Mouse (Mus musculus) hindbrain, embryonic 12.5 days (tissue): ENCODE measurements at regions not wholly inside any gene's neighbourhood (a gene's known extent, or its start where the extent isn't known, plus 50 kb on each side); places are given as distances from the start of the nearest gene placed in this dataset.

Experiments
- ATAC-seq: fragments of 200-750 bp; cut with Nextera tagmentation; 2 replicates; pipeline ENCODE4 v1.8.0; 2017; ENCODE audit warnings: moderate TSS enrichment; ENCODE audit not compliant: low FRiP score
- H3K27ac ChIP-seq: fragments of 300-500 bp; sonication (generic); 2 replicates; pipeline ENCODE4 v1.5.1; 2016; ENCODE audit warnings: mild to moderate bottlenecking
- H3K27me3 ChIP-seq: fragments of 300-500 bp; sonication (generic); 2 replicates; pipeline ENCODE4 v1.6.1; 2016; ENCODE audit warnings: mild to moderate bottlenecking
- H3K36me3 ChIP-seq: fragments of 300-500 bp; sonication (generic); 2 replicates; pipeline ENCODE4 v1.6.1; 2016; ENCODE audit warnings: mild to moderate bottlenecking
- H3K4me1 ChIP-seq: fragments of 300-500 bp; sonication (generic); 2 replicates; pipeline ENCODE4 v1.6.1; 2016
- H3K4me2 ChIP-seq: fragments of 300-500 bp; sonication (generic); replicated peaks from 2 replicates; pipeline ENCODE4 v1.6.1; 2016; ENCODE audit warnings: mild to moderate bottlenecking
- H3K4me3 ChIP-seq: fragments of 300-500 bp; sonication (generic); 2 replicates; pipeline ENCODE4 v1.5.1; 2016; ENCODE audit warnings: mild to moderate bottlenecking
- H3K9ac ChIP-seq: fragments of 300-500 bp; sonication (generic); 2 replicates; pipeline ENCODE4 v1.6.1; 2016; ENCODE audit warnings: mild to moderate bottlenecking, moderate library complexity
- H3K9me3 ChIP-seq: fragments of 300-500 bp; sonication (generic); replicated peaks from 2 replicates; pipeline ENCODE4 v1.6.1; 2016; ENCODE audit warnings: mild to moderate bottlenecking
- WGBS: fragments of 180-500 bp; shearing (Covaris S2); methylation state at CpG from one replicate; pipeline ENCODE4 v1.1.7; 2016; 5-methylcytosine and 5-hydroxymethylcytosine counted together

DNA sequence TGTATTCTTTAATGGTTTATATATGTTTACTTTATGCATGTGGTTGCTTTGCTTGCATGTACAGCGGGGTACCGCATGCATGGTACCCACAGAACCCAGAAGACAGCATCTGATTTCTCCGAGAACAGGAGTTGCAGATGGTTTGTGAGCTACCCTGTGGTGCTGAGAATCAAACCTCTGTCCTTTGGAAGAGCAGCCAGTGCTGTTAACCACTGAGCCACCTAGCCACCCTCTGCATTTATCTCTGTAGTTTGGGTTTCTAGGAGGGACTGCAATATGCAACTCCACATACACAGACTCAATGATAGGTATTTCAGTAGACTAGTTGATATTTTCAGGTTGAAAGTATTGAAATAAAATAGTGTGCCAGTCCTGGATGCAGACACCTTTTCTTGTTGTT is 134.4 kb downstream of the Tex36 start:
- no peaks in the 10 kb centered on the region; the same call in 1 of the 2 replicates for H3K4me1 ChIP-seq
- no peak overlapping the region for H3K4me2 ChIP-seq
- H3K9me3 ChIP-seq, result peaks cover 7% of the 10 kb centered on the region; the same call in 1 of the 2 replicates
- no peak overlapping the region for H3K4me3 ChIP-seq
- WGBS, result 93% methylated on average over 3 of the region's 3 CpGs
- H3K27ac ChIP-seq, result no peak overlapping the region
- no peaks in the 10 kb centered on the region for H3K27me3 ChIP-seq
- no peak for ATAC-seq
- H3K36me3 ChIP-seq, result no peaks in the 10 kb centered on the region
- H3K9ac ChIP-seq, result no peak overlapping the region

DNA sequence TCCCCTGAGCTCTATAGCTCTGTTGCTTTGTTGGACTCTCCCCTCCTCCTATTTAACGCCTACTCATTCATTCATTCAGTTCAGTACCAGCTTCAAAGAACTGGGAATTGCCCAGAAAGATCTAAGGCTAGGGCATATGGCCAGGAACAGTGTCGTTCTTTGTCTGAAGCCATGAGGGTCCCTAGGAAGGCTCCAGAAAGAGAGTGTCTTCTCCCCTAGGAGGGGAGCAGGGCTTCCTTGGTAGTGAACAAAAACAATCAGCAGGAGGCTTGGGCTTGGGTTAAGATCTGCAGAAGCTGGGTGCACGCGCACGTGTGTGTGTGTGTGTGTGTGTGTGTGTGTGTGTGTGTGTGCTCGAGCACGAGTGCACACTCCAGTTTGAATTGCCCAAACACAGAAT is 142.7 kb downstream of the Tex36 start:
- no peak for ATAC-seq
- 56% methylated on average over 7 of the region's 7 CpGs for WGBS
- Histone ChIP-seq H3K4me1 (peaks cover 14% of the 10 kb centered on the region), H3K36me3 (no peaks in the 10 kb centered on the region), H3K27me3 (no peaks in the 10 kb centered on the region), H3K4me3 (no peak overlapping the region), H3K4me2 (no peak overlapping the region), H3K9ac (no peak overlapping the region), H3K27ac (no peak overlapping the region), H3K9me3 (peaks cover 7% of the 10 kb centered on the region; the same call in 1 of the 2 replicates)

GRCm38 (mm10) chr7:133457436-133458324 is 144.3 kb downstream of the Tex36 start:
- H3K4me1 ChIP-seq, result peaks cover 14% of the 10 kb centered on the region
- 56% methylated on average over 16 of the region's 16 CpGs for WGBS
- H3K36me3 ChIP-seq, result no peaks in the 10 kb centered on the region
- ATAC-seq, result no peak
- H3K9me3 ChIP-seq, result no peaks in the 10 kb centered on the region
- no peak overlapping the region for H3K4me2 ChIP-seq
- no peak overlapping the region for H3K9ac ChIP-seq
- H3K4me3 ChIP-seq, result no peak overlapping the region
- H3K27ac ChIP-seq, result no peak overlapping the region
- H3K27me3 ChIP-seq, result no peaks in the 10 kb centered on the region

DNA sequence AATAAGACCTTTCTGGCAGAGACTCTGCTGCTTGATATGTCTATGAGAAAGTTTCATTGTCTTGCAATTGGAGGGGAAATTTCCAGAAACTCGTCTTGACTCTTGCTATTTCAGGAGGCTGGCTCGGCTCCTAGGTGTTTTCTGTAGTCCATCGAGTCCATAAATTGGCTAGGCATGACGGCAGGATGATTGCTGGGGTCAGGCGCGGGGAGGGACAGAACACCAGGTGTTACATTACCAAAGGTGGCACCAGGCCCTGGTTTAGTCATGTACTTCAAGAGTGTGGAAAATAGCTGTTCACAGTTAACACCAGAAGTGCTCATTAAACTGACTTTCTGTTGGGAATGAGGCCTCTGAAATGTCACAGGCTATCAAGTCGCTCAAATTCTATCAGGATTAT is 151.7 kb downstream of the Tex36 start:
- WGBS, result 84% methylated on average over 7 of the region's 7 CpGs
- no peak overlapping the region for H3K9ac ChIP-seq
- no peak for ATAC-seq

DNA sequence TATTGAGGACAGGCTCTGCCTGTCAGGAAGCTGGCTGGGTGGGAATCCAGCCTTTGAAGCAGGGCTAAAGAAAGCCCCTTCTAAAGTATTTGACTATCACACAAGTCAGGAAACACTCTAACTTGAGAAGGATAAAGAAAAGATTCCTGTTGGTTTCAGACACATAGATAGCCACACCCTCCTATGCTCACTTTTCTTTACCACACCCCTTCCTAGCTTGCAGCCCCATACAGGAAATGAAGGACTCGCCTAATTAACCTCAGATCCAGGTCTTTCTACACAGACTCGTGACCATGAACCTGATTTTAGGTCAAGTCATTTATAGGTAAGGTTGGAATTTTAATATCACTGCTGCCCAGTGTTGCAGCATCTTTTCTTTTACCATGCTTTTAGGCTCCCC is 154.9 kb downstream of the Tex36 start:
- no peaks in the 10 kb centered on the region for H3K4me1 ChIP-seq
- no peak overlapping the region for H3K9ac ChIP-seq
- 51% methylated on average over 2 of the region's 2 CpGs for WGBS
- no peaks in the 10 kb centered on the region for H3K27me3 ChIP-seq
- H3K4me3 ChIP-seq, result no peak overlapping the region
- no peak overlapping the region for H3K4me2 ChIP-seq
- ATAC-seq, result no peak
- no peaks in the 10 kb centered on the region for H3K9me3 ChIP-seq
- H3K36me3 ChIP-seq, result no peaks in the 10 kb centered on the region
- H3K27ac ChIP-seq, result no peak overlapping the region

More for the DNA sequence above, 151.7 kb downstream of the Tex36 start:
- no peaks in the 10 kb centered on the region for H3K4me1 ChIP-seq
- no peaks in the 10 kb centered on the region for H3K36me3 ChIP-seq
- no peak overlapping the region for H3K27ac ChIP-seq
- H3K4me3 ChIP-seq, result no peak overlapping the region
- H3K9me3 ChIP-seq, result no peaks in the 10 kb centered on the region
- no peaks in the 10 kb centered on the region for H3K27me3 ChIP-seq
- no peak overlapping the region for H3K4me2 ChIP-seq

DNA sequence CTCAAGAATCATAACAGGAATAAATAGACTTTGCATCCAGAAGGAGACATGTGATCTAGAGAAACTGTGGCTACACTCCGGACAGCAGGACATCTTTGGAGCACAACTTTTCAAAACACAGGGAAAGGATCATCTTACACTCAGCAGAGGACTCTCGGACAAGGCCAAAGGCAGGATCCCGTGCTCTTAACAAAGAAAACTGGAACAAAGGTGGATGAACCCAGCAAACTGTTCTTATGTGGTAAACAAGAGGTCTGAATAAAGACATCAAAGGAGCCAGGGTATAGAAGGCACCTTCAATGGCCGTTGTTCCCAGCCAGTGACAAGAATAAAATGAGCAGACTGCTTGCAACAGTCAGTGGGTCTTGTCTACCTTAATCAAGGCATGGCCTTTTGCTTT is 160.3 kb downstream of the Tex36 start:
- no peaks in the 10 kb centered on the region for H3K9me3 ChIP-seq
- no peaks in the 10 kb centered on the region for H3K36me3 ChIP-seq
- no peak overlapping the region for H3K27ac ChIP-seq
- no peak overlapping the region for H3K4me3 ChIP-seq
- no peaks in the 10 kb centered on the region for H3K27me3 ChIP-seq
- H3K4me2 ChIP-seq, result no peak overlapping the region
- ATAC-seq, result no peak
- 9% methylated on average over 4 of the region's 4 CpGs for WGBS
- H3K4me1 ChIP-seq, result peaks cover 27% of the 10 kb centered on the region
- H3K9ac ChIP-seq, result no peak overlapping the region

GRCm38 (mm10) chr7:133441169-133441568 is 160.8 kb downstream of the Tex36 start:
- H3K27ac ChIP-seq, result no peak overlapping the region
- no peaks in the 10 kb centered on the region for H3K27me3 ChIP-seq
- H3K9me3 ChIP-seq, result no peaks in the 10 kb centered on the region
- ATAC-seq, result no peak
- 0 out of 2 replicates have a peak overlapping the region, but pooled peaks have one; percentile 7 for H3K4me2 ChIP-seq
- H3K9ac ChIP-seq, result no peak overlapping the region
- WGBS, result 55% methylated on average over 6 of the region's 6 CpGs
- H3K4me3 ChIP-seq, result no peak overlapping the region
- no peaks in the 10 kb centered on the region for H3K36me3 ChIP-seq
- peaks cover 27% of the 10 kb centered on the region for H3K4me1 ChIP-seq

GRCm38 (mm10) chr7:133440711-133441110 is 161.2 kb downstream of the Tex36 start:
- Histone ChIP-seq H3K4me3 (no peak overlapping the region), H3K9ac (no peak overlapping the region), H3K27ac (no peak overlapping the region), H3K4me1 (peaks cover 27% of the 10 kb centered on the region), H3K27me3 (no peaks in the 10 kb centered on the region), H3K36me3 (no peaks in the 10 kb centered on the region), H3K9me3 (no peaks in the 10 kb centered on the region), H3K4me2 (0 out of 2 replicates have a peak overlapping the region, but pooled peaks have one; percentile 7)
- no peak for ATAC-seq
- WGBS, result 33% methylated on average over 12 of the region's 12 CpGs

GRCm38 (mm10) chr7:133440086-133440485 is 161.9 kb downstream of the Tex36 start:
- H3K4me1 ChIP-seq, result peaks cover 29% of the 10 kb centered on the region
- H3K27me3 ChIP-seq, result no peaks in the 10 kb centered on the region
- no peak for ATAC-seq
- no peaks in the 10 kb centered on the region for H3K9me3 ChIP-seq
- H3K36me3 ChIP-seq, result no peaks in the 10 kb centered on the region
- no peak overlapping the region for H3K4me3 ChIP-seq
- no peak overlapping the region for H3K9ac ChIP-seq
- WGBS, result 78% methylated on average over 6 of the region's 6 CpGs
- no peak overlapping the region for H3K4me2 ChIP-seq
- no peak overlapping the region for H3K27ac ChIP-seq

DNA sequence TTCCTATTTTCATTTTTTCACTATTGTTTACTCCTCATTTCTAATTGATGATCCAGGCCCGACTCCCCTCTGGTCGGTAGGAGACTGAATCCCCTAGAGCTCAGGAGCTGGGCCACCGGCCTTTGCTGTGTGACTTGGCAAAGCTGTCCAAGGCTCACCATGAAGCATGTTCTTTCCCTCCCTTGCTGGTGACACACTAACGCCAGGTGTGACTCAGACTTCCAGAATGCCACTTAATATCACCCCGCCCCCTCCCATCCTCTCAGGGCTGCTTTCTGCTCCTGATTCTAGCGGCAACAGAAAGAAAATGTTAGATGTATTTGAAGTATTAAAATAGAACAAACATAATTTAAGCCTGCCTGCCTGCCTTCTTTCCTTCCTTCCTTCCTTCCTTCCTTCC is 163.3 kb downstream of the Tex36 start:
- Histone ChIP-seq H3K27me3 (no peaks in the 10 kb centered on the region), H3K4me1 (peaks cover 29% of the 10 kb centered on the region), H3K9me3 (no peaks in the 10 kb centered on the region), H3K36me3 (no peaks in the 10 kb centered on the region), H3K9ac (no peak overlapping the region), H3K4me2 (no peak overlapping the region), H3K27ac (no peak overlapping the region), H3K4me3 (no peak overlapping the region)
- no peak for ATAC-seq
- WGBS, result 64% methylated on average over 6 of the region's 6 CpGs

DNA sequence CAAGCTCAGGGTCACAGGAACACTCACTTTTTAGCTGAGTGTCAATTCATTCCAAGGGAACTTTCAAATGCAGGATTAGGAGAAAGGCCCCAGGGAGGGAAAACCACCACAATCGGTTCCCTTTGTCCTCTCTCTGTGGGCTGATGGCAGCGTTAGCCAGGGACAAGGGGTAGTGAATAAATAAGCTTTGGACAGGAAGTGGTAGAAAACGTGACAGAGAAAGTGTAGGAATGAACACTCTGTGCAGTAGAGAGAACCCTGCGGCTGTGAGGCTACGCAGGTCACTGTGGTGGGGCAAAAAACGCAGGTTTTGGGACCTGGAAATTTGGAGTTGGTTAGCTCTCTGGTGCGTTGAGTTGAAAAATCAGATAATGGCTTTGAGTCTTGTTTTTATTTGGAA is 164.1 kb downstream of the Tex36 start:
- no peaks in the 10 kb centered on the region for H3K27me3 ChIP-seq
- 9% methylated on average over 7 of the region's 7 CpGs for WGBS
- no peak overlapping the region for H3K9ac ChIP-seq
- H3K4me3 ChIP-seq, result no peak overlapping the region
- H3K4me2 ChIP-seq, result no peak overlapping the region
- H3K9me3 ChIP-seq, result no peaks in the 10 kb centered on the region
- H3K4me1 ChIP-seq, result peaks cover 29% of the 10 kb centered on the region
- no peaks in the 10 kb centered on the region for H3K36me3 ChIP-seq
- H3K27ac ChIP-seq, result no peak overlapping the region
- ATAC-seq, result no peak

DNA sequence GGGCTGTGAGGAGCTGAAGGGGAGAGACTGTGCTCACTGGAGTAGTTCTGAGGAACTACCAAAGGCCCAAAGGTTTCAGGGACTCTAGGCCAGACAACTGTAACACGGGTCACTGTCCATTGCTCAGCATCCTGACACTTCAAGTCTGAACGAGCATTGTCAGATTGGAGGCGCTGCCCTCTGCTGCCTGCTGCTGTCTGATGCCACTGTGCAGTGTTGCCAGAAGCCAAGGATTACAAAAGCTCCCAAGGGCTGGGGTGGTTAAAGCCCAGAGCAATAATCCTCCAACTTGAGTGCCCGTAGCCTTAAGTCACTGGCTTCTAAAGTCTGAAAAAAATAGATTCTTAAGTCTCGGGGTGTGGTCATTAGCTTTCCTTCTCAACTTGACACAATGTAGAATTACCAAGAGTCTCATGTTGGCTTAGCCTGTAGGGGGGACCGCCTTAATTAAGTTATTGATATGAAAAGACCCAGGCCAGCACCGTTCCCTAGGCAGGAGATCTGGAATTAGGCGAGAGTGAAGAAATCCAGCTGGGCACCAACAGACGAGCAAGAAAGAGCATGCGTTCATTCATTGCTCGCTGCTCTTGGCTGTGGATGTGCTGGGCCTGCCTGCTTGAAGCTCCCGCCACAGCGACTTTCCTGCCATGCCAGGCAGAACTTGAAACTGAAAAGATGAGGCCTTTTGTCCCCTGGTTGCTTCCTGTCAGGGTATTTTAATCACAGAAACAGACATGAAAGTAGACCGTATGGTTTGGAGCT is 166.2 kb downstream of the Tex36 start:
- Histone ChIP-seq H3K27ac (no peak overlapping the region), H3K36me3 (no peaks in the 10 kb centered on the region), H3K4me3 (no peak overlapping the region), H3K9ac (no peak overlapping the region), H3K4me1 (peaks cover 18% of the 10 kb centered on the region), H3K4me2 (no peak overlapping the region), H3K9me3 (no peaks in the 10 kb centered on the region), H3K27me3 (no peaks in the 10 kb centered on the region)
- 60% methylated on average over 14 of the region's 14 CpGs for WGBS
- ATAC-seq, result no peak
